Mouse (Mus musculus) right cerebral cortex, adult 18-20 months (tissue): ENCODE data around the gene AB124611.
"Not testable (repeated sequence)": the region's sequence is repeated elsewhere in the genome, so short reads cannot be mapped to it uniquely, and the experiment has no call there.

Source experiments
- DNase-seq: peaks from one replicate; pipeline ENCODE4 v3.0.0; 2022; ENCODE audit warnings: mixed read lengths

AB124611 gene

GRCm38 (mm10) chr9:21565004-21565586, 39.1 kb downstream of the AB124611 start:
- DNase-seq: no peak

GRCm38 (mm10) chr9:21566538-21566937, 40.6 kb downstream of the AB124611 start:
- DNase-seq: no peak

DNA sequence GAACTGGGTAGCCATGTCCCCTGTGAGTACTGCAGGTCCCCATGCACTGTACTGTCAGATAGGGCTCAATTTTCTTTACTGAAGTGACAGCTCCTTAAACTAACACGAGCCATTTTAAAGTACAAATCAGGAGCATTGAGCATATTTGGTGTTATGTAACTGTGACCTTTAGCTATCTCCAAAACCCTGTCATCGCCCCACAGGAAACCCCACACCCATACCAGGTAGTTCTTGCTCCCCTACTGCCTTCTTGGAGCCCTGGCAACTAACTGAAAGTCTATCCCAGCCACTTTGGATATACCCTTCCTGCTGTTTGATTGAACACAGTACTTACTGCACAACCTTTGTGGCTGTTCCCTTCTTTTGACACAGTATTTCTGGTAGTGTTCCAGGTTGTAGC, 41.1 kb downstream of the AB124611 start:
- DNase-seq: no peak

DNA sequence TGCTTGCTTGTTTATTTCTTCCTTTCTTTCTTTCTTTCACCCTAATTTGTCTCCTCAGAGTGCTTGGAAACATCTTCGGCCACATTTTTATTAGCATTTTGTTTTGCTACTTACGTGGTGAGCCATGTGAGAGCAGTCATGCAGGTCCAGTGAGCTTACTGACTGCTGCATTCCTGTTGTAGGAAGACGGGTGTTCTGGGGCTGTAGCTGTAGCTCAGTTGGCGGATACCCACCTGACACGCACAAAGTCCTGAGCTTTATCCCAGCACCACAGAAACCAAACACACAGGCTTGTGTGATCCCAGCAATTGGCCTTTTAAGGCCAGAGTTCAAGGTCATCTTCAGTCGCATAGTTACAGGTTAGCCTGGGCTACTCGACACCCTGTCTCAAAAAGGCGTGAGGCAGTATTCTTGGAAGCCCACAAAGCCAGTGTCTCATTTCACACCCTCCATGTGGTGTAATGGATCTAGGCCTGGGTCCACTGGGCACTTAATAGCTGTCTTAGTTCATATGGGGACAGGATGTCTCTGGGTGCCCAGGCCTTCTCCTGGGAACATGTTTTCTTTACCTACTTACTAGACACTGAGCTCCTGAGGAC, 42.8 kb downstream of the AB124611 start:
- no peak for DNase-seq

DNA sequence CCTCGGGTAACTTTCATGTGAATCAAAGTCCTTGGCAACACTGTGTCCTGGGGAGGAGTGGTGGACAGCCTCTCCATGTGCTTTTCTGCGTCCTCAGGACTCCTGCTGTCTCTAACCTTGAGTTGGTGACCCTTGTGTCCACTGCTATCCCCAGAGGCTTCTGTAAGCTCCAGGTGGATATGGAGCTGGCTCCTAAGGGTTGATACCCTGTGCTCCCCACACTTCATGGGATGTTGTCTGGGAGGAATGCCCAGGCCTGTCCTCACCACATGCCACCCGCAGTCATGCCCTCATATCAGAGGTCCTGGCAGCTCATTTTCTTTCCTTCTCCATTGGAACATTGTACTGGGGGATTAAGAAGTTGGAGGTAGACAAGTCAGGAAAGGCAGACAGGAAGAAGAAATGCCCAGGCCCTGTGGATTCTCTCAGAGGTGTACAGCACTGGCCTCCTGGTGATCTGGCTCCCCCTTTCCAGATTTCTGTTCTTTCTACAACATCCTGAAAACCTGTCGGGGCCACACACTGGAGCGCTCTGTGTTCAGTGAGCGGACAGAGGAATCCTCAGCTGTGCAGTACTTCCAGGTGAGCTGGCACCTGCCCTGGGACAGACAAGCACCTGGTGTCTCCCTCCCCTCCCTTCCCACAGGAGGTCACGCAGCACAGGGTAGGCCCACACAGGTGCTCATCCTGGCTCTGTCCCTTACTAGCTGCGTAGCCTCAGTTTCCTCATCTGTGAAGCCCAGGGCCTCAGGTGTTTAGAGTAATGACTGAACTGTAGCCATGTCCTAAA, 48.2 kb downstream of the AB124611 start:
- DNase-seq: no peak

- DNase-seq: no peak
Measured at GRCm38 (mm10) chr9:21575253-21575652, 49.3 kb downstream of the AB124611 start.

DNA sequence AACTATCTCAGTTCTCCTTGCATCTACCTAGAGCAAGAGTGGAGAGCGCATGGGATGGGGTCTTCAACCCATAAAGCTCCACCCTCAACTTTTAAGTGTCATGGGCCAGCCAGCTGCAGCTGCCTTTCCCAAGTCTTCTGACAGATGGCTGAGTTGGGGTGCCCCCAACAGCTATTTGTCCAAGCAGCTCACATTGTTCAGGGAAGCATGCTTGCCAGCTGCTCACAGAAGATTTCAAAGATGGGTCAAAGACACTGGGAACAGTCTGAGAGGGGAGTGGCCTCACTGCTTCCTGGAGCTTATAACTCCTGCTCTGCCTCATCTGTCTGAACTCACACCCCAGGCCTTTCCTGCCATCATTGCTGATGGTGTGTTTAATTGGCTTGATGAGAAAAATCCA, 50.3 kb downstream of the AB124611 start:
- DNase-seq: no peak

DNA sequence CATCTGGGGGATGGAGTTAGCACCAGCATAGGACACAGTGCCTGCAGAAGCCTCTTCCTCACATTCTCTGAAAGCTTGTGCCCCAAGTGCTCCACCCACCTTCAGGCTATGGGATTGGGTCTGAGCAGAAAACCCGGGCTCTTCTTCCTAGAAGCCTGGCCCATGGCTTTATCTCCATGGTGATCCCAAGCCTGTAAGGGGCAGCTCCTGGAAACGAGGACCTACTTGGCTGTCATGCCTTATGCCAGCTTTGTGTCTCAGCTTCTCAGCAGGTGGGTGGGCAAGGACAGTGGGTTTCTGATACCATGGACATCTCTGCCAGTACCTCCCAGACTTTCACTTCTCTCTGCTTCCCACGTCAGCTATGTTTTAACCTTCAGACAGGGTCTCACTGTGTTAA, 52.2 kb downstream of the AB124611 start:
- DNase-seq: no peak

- no peak for DNase-seq
Measured at GRCm38 (mm10) chr9:21585401-21585800, 59.4 kb downstream of the AB124611 start.

DNA sequence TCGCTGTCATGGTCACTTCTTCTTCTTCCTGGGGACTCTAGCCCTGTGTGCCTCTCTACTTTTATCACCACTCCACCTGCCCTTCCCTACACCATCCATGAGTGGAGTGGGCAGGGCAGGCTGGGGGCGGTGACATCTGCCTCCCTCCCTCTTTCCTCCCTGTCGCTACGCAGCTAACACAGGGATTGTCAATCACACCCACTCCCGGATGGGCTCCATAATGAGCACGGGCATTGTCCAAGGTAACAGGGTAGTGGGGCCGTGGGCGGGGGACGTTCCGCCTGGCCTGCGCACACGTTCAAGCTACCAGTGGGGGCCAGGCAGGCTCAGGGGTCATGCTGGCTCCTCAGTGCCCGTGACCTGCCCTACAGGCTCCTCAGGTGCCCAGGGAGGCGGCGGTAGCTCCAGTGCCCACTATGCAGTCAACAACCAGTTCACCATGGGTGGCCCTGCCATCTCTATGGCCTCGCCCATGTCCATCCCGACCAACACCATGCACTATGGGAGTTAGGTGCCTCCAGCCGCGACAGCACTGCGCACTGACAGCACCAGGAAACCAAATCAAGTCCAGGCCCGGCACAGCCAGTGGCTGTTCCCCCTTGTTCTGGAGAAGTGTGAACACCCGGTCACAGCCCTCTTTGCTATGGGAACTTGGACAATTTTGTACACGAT, 61.8 kb downstream of the AB124611 start:
- DNase-seq: peak; percentile 34

GRCm38 (mm10) chr9:21588350-21588749, 62.4 kb downstream of the AB124611 start:
- DNase-seq: no peak

DNA sequence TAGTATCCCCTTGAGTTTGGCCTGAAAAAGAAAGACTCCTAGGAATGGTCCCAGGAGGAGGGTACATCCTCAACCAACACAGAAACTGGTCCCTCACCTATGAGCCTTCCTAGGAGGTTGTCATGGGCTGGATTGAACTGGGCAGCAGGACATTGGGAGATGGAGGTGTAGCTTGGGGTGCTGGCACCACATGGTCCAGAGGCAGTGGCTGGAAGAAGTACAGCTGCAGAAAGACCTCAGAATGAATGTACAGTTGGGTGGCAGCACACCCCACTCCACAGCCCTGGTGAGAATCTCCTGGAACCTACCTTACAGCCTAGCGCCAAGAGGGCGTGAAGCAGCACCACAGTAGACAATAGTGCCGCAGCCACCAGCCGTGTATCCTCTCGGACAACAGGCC, 63.6 kb downstream of the AB124611 start:
- DNase-seq: no peak

DNA sequence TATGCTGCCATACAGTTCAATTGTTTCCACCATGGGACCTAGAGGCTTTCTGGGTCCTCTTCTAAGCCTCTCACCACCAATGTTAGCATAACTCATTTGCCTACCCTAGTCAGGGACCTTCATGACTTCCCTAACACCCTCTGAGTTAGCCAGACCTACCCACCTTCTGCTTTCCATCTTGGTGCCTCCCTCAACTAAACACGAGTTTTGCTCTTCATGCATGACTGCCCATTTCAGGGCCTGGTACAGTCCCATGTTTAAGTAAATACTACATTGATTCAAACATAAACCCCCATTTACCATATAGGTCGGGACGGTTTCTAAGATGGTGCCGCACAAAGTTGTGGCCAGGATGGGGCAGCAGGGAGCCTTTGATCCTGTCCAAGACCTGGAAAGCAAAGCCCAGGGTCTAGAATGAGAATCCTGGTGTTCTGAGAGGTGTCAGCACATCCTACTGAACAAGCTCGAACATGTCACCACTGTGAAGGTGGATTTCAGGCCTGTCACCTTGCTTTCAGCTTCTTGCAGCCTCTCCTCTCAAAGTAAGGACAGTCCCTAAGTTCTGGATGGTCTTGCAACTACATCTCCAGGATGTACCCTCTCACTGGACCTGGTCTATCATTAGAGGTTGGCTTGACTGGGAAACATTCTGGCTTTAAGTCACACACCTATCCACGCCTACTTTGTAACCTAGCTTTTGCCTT, 65.3 kb downstream of the AB124611 start:
- no peak for DNase-seq

GRCm38 (mm10) chr9:21591831-21592702, 66.1 kb downstream of the AB124611 start:
- DNase-seq: no peak

DNA sequence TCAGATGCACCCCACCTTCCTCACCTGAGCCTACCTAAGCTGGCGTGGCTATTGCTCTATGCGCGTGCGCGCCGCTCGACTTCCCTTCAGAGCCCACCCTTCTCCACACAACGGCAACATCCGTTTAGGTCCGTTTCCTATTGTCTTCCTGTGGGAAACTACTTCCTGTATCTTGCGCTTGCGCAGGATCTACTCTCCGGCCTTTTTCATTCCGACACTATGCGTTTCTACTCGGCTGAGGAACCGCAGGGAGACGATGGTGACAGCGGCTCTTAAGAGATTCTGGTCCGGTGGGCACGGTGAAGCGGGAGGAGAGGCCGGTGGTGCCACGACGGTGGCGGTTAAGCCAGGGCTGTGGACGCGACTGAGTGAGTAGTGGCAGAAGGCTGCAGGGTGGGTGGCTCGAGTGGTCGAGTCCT, 66.7 kb downstream of the AB124611 start, which contains the start of the genes Timm29 and Yipf2:
Gene Timm29 (plus strand): TSS at position 20 of the 419 bp plus-strand sequence.
Gene Yipf2 (minus strand): TSS at position 126 of the 419 bp plus-strand sequence.
- DNase-seq: peak; percentile 95

DNA sequence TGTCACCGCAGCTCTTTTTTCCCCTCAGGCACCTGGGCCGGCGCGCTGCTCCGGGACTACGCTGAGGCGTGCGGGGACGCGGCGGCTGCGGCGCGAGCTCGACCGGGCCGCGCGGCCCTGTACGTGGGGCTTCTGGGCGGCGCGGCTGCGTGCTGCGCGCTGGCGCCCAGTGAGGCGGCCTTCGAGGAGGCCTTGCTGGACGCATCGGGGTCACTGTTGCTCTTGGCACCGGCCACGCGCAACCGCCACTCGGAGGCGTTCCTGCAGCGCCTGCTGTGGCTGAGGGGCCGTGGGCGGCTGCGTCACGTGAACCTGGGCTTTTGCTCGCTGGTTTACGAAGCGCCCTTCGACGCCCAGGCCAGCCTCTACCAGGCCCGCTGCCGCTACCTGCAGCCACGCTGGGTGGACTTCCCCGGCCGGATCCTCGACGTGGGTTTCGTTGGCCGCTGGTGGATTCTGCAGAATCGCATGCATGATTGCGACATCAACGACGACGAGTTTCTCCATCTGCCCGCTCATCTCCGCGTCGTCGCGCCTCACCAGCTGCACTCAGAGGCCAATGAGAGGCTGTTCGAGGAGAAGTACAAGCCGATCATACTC, 67.2 kb downstream of the AB124611 start:
- DNase-seq: peak; percentile 76

- DNase-seq: not testable (repeated sequence)
Measured at GRCm38 (mm10) chr9:21594350-21594749, 68.4 kb downstream of the AB124611 start.

- DNase-seq: no peak
Measured at GRCm38 (mm10) chr9:21594838-21595237, 68.9 kb downstream of the AB124611 start.
